Mouse (Mus musculus): Measurements from ENCODE around the gene C1qtnf1. TPM values are rescaled to one million over a fixed set of nuclear protein-coding genes. Genes with fewer than 3 reads are reported as not detected.

C1qtnf1 gene
- polyA plus RNA-seq, 1 experiment from 2014 or later: 1.1 TPM

DNA sequence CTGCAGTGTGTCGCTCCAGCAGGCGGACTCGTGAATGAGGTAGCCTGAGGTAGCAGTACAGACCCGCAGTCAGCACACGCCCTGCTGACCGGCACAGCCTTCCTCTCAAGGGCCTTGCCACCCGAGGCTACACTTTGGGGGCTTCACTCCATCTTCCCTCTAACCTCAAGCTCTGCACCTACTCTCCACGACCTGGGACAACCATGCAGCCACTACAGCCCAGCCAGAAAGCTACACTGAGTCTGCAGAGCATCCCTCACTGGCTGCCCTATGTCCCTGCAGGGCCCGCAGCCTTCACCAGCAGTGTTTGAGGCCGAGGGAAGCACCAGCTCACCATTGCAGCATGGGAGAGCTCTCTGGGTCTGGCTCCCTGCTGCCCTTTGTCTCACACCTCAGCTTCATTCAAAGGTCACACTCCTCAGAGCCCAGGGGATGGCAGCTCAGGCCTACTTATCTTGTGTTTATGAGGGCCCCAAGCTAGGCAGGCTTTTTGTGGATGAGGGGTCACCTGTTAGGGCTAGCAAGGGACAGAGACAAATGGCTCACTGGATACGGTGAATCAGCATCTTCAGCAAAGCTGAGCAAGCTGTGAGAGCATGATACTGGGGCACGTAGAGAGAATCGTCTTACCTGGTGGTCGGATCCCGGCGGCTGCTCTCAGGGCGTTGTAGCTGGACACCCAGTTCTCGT lies 19.8 kb upstream of the C1qtnf1 start:
- Histone ChIP-seq H3K4me1 (replicated peaks; ENCODE audit: control insufficient read depth, insufficient read depth, low read length) (no peaks in the 10 kb centered on the region), H3K27me3 (ENCODE audit: control insufficient read depth, insufficient read depth, low read length) (no peaks in the 10 kb centered on the region), H3K4me3 (ENCODE audit: low read depth, low read length) (no peak overlapping the region), H3K4me2 (replicated peaks; ENCODE audit: low read depth, low read length) (no peak overlapping the region), H3K9ac (ENCODE audit: low read depth, low read length) (no peak overlapping the region), H3K36me3 (ENCODE audit: control insufficient read depth, insufficient read depth, low read length) (0 out of 2 replicates have a peak, but pooled peaks cover 5% of the 10 kb centered on the region), H3K27ac (ENCODE audit: low read depth, low read length) (no peak overlapping the region), H3K9me3 (ENCODE audit: control insufficient read depth, low read length) (no peaks in the 10 kb centered on the region)
- 88% methylated on average over 18 of the region's 18 CpGs for WGBS
- ATAC-seq (ENCODE audit: low FRiP score) (no peak), DNase-seq (ENCODE audit: low spot score) (no peak)

DNA sequence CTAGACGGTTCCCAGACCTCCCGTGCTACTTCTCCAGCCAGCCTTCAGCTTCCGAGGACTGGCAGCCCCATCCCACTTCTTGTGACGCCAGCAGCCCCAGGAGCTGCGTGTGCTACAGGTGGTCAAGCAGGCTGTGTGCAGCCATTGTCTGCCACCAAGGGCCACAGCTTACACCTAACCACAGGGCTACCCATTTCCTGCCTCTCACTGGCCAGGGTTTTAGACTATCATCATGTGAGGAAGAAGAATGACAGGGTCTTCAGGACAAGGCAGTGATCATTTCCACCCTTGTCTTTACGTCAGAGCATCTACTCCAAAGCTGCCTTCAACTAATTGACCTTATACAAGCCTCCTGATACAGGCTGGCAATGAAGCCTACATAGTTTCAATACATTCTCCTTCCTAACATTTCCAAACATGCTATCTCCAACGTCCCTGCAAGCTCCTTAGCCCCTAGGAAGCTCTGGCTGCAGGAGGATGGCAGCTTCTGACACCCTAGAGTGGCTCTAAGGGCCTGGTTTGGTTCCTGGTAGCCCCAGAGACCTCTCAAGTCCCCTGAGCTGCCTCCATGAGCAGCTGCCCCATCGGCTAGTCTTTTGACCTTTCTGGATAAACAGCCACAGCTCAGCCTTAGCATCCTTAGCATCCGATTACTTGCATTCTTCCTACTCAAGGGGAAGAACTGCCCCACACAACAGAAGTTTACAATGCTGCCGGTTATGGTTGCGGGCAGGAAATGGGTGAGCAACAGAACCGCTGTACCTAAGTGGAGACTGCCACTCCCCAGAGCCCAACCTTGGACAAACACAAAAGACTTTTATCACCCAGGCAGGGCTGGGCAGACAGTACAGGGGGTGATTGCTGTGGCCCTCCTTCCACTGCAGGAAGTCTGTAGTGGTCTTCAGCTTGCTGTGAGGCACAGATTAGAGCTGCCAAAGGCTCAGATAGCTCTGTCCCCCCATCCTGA lies 18.6 kb upstream of the C1qtnf1 start:
- Histone ChIP-seq H3K9ac (ENCODE audit: low read depth, low read length) (no peak overlapping the region), H3K9me3 (ENCODE audit: control insufficient read depth, low read length) (no peaks in the 10 kb centered on the region), H3K36me3 (ENCODE audit: control insufficient read depth, insufficient read depth, low read length) (0 out of 2 replicates have a peak, but pooled peaks cover 5% of the 10 kb centered on the region), H3K27ac (ENCODE audit: low read depth, low read length) (no peak overlapping the region), H3K4me3 (ENCODE audit: low read depth, low read length) (no peak overlapping the region), H3K4me1 (replicated peaks; ENCODE audit: control insufficient read depth, insufficient read depth, low read length) (no peaks in the 10 kb centered on the region), H3K4me2 (replicated peaks; ENCODE audit: low read depth, low read length) (no peak overlapping the region), H3K27me3 (ENCODE audit: control insufficient read depth, insufficient read depth, low read length) (no peaks in the 10 kb centered on the region)
- ATAC-seq (ENCODE audit: low FRiP score) (no peak), DNase-seq (ENCODE audit: low spot score) (no peak)
- 88% methylated on average over 12 of the region's 12 CpGs for WGBS

DNA sequence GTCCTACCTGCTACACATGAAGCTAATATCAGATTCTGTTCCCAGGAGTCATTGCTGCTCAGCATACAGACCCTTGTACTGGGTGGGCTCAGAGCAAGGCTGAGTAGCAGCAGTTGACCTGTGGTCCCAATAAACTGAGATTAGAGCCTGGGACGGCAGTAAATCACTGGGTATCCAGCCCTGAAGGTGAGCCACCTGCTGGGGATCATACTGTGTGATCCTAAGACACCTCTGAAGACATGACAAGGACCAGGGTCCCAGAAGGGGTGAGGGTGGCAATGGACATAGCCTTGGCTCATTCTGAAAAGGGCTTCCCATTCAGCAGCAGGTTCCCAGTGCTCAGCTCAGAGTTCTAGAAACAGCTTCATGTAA lies 17.9 kb upstream of the C1qtnf1 start:
- 0 out of 2 replicates have a peak, but pooled peaks cover 5% of the 10 kb centered on the region for H3K36me3 ChIP-seq (ENCODE audit: control insufficient read depth, insufficient read depth, low read length)
- no peak overlapping the region for H3K27ac ChIP-seq (ENCODE audit: low read depth, low read length)
- H3K27me3 ChIP-seq (ENCODE audit: control insufficient read depth, insufficient read depth, low read length): no peaks in the 10 kb centered on the region
- 86% methylated on average over 1 of the region's 1 CpGs for WGBS
- DNase-seq (ENCODE audit: low spot score): no peak
- H3K4me2 ChIP-seq (replicated peaks; ENCODE audit: low read depth, low read length): no peak overlapping the region
- no peak overlapping the region for H3K9ac ChIP-seq (ENCODE audit: low read depth, low read length)
- no peak overlapping the region for H3K4me3 ChIP-seq (ENCODE audit: low read depth, low read length)
- no peaks in the 10 kb centered on the region for H3K4me1 ChIP-seq (replicated peaks; ENCODE audit: control insufficient read depth, insufficient read depth, low read length)
- H3K9me3 ChIP-seq (ENCODE audit: control insufficient read depth, low read length): no peaks in the 10 kb centered on the region
- ATAC-seq (ENCODE audit: low FRiP score): no peak

DNA sequence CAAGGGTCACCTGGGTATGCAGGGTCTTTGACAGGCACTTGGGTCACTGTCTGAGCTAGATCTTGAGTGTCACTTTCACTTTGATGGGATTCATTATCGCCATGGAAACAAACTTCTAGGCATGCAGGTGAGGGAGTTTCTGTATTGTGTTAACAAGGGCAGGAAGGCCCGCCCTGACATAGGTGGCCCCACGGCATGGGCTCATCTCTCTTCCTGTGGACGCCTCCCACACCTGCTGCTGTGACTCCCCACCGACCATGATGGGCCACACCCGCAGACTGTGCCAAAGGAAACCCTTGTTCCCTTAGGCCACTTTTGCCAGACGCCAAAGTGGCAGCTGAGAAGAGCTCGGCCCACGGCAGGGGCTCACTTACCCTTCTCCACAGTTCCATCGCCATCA lies 17.5 kb upstream of the C1qtnf1 start:
- H3K4me1 ChIP-seq (replicated peaks; ENCODE audit: control insufficient read depth, insufficient read depth, low read length): no peaks in the 10 kb centered on the region
- H3K27ac ChIP-seq (ENCODE audit: low read depth, low read length): no peak overlapping the region
- DNase-seq (ENCODE audit: low spot score): no peak
- 0 out of 2 replicates have a peak, but pooled peaks cover 5% of the 10 kb centered on the region for H3K36me3 ChIP-seq (ENCODE audit: control insufficient read depth, insufficient read depth, low read length)
- no peaks in the 10 kb centered on the region for H3K27me3 ChIP-seq (ENCODE audit: control insufficient read depth, insufficient read depth, low read length)
- H3K4me3 ChIP-seq (ENCODE audit: low read depth, low read length): no peak overlapping the region
- no peak for ATAC-seq (ENCODE audit: low FRiP score)
- no peak overlapping the region for H3K4me2 ChIP-seq (replicated peaks; ENCODE audit: low read depth, low read length)
- no peaks in the 10 kb centered on the region for H3K9me3 ChIP-seq (ENCODE audit: control insufficient read depth, low read length)
- 95% methylated on average over 10 of the region's 10 CpGs for WGBS
- no peak overlapping the region for H3K9ac ChIP-seq (ENCODE audit: low read depth, low read length)

DNA sequence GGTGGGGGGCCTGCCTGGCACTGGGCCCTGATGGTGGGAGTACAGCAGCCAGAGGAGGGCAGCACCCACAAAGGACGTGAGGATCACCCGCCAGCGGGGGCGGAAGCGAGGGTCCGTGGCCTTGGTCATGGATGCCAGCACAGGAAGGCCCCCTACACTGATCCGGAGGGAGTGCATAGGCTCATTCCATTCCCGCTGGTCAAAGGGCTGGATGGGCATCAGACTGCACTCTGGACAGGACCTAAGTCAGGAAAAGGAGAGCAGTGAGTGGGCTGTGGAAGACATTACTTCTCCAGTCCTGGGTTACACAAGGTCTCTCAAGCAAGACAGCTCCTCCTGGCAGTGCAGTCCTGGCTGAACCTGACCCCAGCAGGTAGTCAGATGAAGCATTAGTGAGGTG lies 16.7 kb upstream of the C1qtnf1 start:
- Histone ChIP-seq H3K9me3 (ENCODE audit: control insufficient read depth, low read length) (no peaks in the 10 kb centered on the region), H3K27ac (ENCODE audit: low read depth, low read length) (no peak overlapping the region), H3K36me3 (ENCODE audit: control insufficient read depth, insufficient read depth, low read length) (0 out of 2 replicates have a peak, but pooled peaks cover 5% of the 10 kb centered on the region), H3K9ac (ENCODE audit: low read depth, low read length) (no peak overlapping the region), H3K27me3 (ENCODE audit: control insufficient read depth, insufficient read depth, low read length) (no peaks in the 10 kb centered on the region), H3K4me3 (ENCODE audit: low read depth, low read length) (no peak overlapping the region), H3K4me1 (replicated peaks; ENCODE audit: control insufficient read depth, insufficient read depth, low read length) (no peaks in the 10 kb centered on the region), H3K4me2 (replicated peaks; ENCODE audit: low read depth, low read length) (no peak overlapping the region)
- no peak for DNase-seq (ENCODE audit: low spot score)
- ATAC-seq (ENCODE audit: low FRiP score): no peak
- 89% methylated on average over 8 of the region's 8 CpGs for WGBS

DNA sequence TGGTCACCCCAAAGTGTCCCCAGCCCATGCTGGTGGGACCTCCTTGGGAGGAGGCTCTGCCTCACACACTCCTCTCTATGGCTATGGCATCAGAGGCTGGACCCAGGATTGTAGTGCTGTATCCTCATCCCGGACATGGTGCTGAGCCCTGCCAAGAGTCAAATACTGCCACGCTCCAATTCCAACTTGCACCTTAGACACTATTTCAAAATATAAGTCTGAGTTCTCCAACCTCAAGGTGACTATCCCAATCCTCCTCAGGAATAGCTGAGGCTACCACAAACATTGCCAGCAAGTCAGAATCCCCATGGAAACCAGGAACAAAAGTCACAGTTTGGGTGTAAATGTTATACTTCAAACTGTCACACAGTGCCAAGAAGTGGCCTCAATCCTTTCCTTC lies 15.4 kb upstream of the C1qtnf1 start:
- Histone ChIP-seq H3K4me2 (replicated peaks; ENCODE audit: low read depth, low read length) (no peak overlapping the region), H3K9ac (ENCODE audit: low read depth, low read length) (no peak overlapping the region), H3K4me1 (replicated peaks; ENCODE audit: control insufficient read depth, insufficient read depth, low read length) (no peaks in the 10 kb centered on the region), H3K27ac (ENCODE audit: low read depth, low read length) (no peak overlapping the region), H3K4me3 (ENCODE audit: low read depth, low read length) (no peak overlapping the region), H3K9me3 (ENCODE audit: control insufficient read depth, low read length) (no peaks in the 10 kb centered on the region), H3K27me3 (ENCODE audit: control insufficient read depth, insufficient read depth, low read length) (no peaks in the 10 kb centered on the region), H3K36me3 (ENCODE audit: control insufficient read depth, insufficient read depth, low read length) (no peaks in the 10 kb centered on the region)
- DNase-seq (ENCODE audit: low spot score): no peak
- 94% methylated on average over 2 of the region's 2 CpGs for WGBS
- ATAC-seq (ENCODE audit: low FRiP score): no peak

DNA sequence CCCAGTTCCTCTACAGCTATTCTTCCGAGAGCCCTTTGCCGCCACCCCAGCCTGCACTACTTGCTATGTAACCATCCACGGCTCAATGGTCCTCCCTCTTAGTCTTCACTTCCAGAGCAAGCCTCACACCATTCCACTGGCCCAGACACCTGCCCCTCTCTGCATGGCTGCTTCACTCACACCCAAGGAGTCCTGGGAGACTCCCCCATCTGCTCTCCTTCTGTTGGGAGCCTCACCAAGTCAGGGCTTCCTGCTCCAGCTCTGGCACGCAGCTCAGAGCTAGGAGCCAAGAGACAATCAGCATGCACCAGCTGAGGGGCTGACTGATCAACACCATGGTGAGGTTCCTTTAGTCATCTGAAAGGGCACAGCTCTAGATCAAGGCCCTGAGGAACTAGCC lies 14.9 kb upstream of the C1qtnf1 start:
- Histone ChIP-seq H3K4me3 (ENCODE audit: low read depth, low read length) (no peak overlapping the region), H3K4me1 (replicated peaks; ENCODE audit: control insufficient read depth, insufficient read depth, low read length) (peaks cover 3% of the 10 kb centered on the region; the same call in 1 of the 2 replicates), H3K9ac (ENCODE audit: low read depth, low read length) (no peak overlapping the region), H3K9me3 (ENCODE audit: control insufficient read depth, low read length) (no peaks in the 10 kb centered on the region), H3K27ac (ENCODE audit: low read depth, low read length) (no peak overlapping the region), H3K4me2 (replicated peaks; ENCODE audit: low read depth, low read length) (no peak overlapping the region), H3K36me3 (ENCODE audit: control insufficient read depth, insufficient read depth, low read length) (no peaks in the 10 kb centered on the region), H3K27me3 (ENCODE audit: control insufficient read depth, insufficient read depth, low read length) (no peaks in the 10 kb centered on the region)
- ATAC-seq (ENCODE audit: low FRiP score): no peak
- 87% methylated on average over 4 of the region's 4 CpGs for WGBS
- DNase-seq (ENCODE audit: low spot score): no peak

DNA sequence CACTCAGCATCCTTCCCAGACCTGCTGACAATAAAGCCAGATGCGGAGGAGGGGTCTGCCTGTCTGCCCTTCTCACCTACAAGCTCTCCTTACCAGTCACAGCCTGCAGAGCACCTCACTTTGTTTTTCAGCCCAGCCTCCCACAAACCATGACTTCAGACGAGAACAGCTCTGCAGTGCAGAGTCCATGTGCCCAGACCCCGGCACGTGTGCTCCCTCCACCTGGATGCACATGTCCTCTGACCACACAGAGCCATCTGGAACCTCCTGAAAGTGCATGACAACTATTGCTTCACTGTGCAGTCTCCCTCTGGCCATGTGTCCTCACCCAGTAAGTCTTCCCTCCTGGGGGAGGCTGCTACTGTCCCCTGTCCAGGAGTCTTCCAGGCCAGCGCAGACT lies 13.7 kb upstream of the C1qtnf1 start:
- H3K9ac ChIP-seq (ENCODE audit: low read depth, low read length): no peak overlapping the region
- no peak overlapping the region for H3K27ac ChIP-seq (ENCODE audit: low read depth, low read length)
- DNase-seq (ENCODE audit: low spot score) (no peak), ATAC-seq (ENCODE audit: low FRiP score) (no peak)
- H3K4me3 ChIP-seq (ENCODE audit: low read depth, low read length): no peak overlapping the region
- no peaks in the 10 kb centered on the region for H3K9me3 ChIP-seq (ENCODE audit: control insufficient read depth, low read length)
- H3K36me3 ChIP-seq (ENCODE audit: control insufficient read depth, insufficient read depth, low read length): no peaks in the 10 kb centered on the region
- no peak overlapping the region for H3K4me2 ChIP-seq (replicated peaks; ENCODE audit: low read depth, low read length)
- 94% methylated on average over 5 of the region's 5 CpGs for WGBS
- no peaks in the 10 kb centered on the region for H3K27me3 ChIP-seq (ENCODE audit: control insufficient read depth, insufficient read depth, low read length)
- peaks cover 5% of the 10 kb centered on the region; the same call in 1 of the 2 replicates for H3K4me1 ChIP-seq (replicated peaks; ENCODE audit: control insufficient read depth, insufficient read depth, low read length)

Measured in hindbrain, embryonic 11.5 days (tissue).